Mouse (Mus musculus): ENCODE measurements around the gene Fut7. TPM values are rescaled to one million over a fixed set of nuclear protein-coding genes. Genes with fewer than 3 reads are reported as not detected.
"Not testable (repeated sequence)": the region's sequence is repeated elsewhere in the genome, so short reads cannot be mapped to it uniquely, and the experiment has no call there.

The Fut7 gene
- polyA plus RNA-seq, 1 experiment from 2014 or later, result 0.09 TPM

DNA sequence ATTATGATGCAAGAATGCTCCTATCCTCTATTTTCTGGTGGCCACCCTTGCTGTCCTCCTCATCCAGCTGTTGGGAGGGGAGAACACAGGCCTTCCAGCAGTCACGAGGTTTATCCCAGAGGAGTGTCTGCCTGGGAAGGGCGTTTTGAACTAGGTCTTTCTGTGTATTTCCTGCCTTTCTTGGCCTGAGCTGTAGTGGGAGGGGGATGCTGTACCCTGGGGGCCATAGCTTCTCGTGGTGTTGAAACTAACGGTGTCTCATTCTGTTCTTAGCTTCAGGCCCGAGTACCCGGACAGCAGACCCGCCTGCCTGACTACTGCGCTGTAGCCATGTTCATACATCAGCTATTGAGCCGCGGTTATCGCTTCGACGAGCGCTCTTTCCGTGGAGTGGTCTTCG, 22.8 kb upstream of the Fut7 start:
- Histone ChIP-seq H3K4me1 (peaks cover 37% of the 10 kb centered on the region), H3K27ac (no peak overlapping the region), H3K9me3 (no peaks in the 10 kb centered on the region), H3K4me3 (peak overlapping the region; percentile 9; the same call in 1 of the 2 replicates), H3K9ac (no peak overlapping the region), H3K4me2 (replicated peaks) (peak overlapping the region; percentile 51), H3K36me3 (no peaks in the 10 kb centered on the region), H3K27me3 (replicated peaks) (peaks cover 61% of the 10 kb centered on the region)
- ATAC-seq (ENCODE audit: low FRiP score, low read depth), result no peak
- WGBS, result 21% methylated on average over 16 of the region's 16 CpGs

DNA sequence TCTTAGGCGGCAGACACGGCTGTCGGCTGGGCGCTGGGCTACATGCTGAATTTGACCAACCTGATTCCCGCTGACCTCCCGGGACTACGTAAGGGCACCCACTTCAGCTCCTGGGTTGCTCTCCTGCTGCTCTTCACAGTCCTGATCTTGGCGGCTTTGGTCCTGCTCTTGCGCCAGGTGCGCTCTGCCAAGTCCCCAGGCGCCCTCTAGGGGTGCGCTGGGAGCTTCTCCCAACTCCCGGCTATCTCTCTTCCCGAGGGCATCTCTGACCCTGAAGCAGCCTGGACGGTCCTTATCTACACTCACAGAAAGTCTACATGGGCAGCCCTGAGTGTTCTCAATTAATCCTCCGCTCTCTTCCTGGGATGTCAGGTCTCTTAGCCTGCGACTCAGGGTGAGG, 22.3 kb upstream of the Fut7 start:
- no peak overlapping the region for H3K27ac ChIP-seq
- H3K27me3 ChIP-seq (replicated peaks), result peaks cover 57% of the 10 kb centered on the region
- peak overlapping the region; percentile 9; the same call in 1 of the 2 replicates for H3K4me3 ChIP-seq
- H3K36me3 ChIP-seq, result no peaks in the 10 kb centered on the region
- no peak for ATAC-seq (ENCODE audit: low FRiP score, low read depth)
- WGBS, result 2% methylated on average over 17 of the region's 17 CpGs
- peak overlapping the region; percentile 51 for H3K4me2 ChIP-seq (replicated peaks)
- H3K4me1 ChIP-seq, result peaks cover 35% of the 10 kb centered on the region
- H3K9me3 ChIP-seq, result no peaks in the 10 kb centered on the region
- H3K9ac ChIP-seq, result no peak overlapping the region

DNA sequence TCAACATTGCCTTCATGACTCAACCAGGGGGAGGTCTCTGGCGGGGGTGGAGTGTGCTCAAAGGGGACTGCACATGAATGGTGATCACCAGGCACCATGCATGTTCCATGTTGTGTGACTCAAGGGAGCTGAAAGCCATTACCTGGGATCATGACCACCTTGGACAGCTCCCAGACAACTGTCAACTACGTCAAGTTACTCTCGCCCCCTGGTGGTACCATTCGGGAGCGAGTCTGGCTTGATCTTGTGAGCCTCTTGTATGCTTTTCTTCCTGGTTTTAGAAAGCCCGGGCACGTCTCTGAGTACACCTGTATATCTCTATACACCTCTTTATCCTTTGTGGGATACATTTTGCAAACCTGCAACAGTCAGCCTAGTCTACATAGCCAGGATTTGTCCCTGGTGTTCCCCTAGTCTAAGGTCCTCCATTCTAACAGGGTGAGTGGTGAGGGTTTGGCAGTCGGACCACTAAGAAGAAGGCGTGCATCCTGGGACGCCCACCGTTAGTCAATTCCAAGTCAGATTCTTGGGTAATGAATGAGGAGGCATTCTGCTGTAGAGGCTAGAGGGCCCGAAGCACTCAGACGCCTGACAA, 20.6 kb upstream of the Fut7 start:
- peak overlapping the region; percentile 89 for H3K4me3 ChIP-seq
- no peaks in the 10 kb centered on the region for H3K9me3 ChIP-seq
- WGBS, result under 1% methylated on average over 13 of the region's 13 CpGs
- H3K4me2 ChIP-seq (replicated peaks), result peak overlapping the region; percentile 76
- peaks cover 39% of the 10 kb centered on the region for H3K27me3 ChIP-seq (replicated peaks)
- no peak overlapping the region; the same call in 1 of the 2 replicates for H3K27ac ChIP-seq
- peak; percentile 65 for ATAC-seq (ENCODE audit: low FRiP score, low read depth)
- peaks cover 29% of the 10 kb centered on the region for H3K4me1 ChIP-seq
- peaks cover 7% of the 10 kb centered on the region; the same call in 1 of the 2 replicates for H3K36me3 ChIP-seq
- peak overlapping the region; percentile 98 for H3K9ac ChIP-seq

DNA sequence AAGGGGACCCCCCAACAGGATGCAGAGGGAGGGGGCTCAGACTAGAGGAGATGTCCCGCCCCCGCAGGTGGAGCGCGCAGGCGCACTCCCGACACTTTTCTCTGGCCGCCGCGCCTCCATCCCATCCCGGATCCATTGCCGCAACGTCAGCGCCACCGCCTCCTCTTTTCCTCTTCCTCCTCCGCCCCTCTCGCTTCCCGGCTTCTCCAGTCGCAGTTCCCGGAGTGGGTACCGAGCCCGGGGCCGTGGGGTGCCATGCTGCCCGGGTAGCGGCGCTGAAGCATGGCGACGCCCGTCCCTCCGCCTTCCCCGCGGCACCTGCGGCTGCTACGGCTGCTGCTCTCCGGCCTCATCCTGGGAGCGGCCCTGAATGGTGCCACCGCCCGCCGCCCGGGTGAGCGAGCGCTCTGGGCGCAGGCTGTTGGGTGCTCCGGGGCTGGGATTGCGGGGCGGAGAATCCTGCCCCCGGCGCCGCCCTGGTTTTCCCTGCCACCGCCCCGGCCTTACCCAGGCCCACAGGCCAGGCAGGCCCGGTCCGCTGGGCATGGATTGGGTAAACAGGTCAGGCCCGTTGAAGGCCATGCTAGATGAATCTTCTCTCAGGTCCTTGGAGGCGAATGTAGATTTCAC, 20.0 kb upstream of the Fut7 start:
- Histone ChIP-seq H3K9me3 (no peaks in the 10 kb centered on the region), H3K4me2 (replicated peaks) (peak overlapping the region; percentile 76), H3K27ac (peak overlapping the region; percentile 60), H3K36me3 (peaks cover 13% of the 10 kb centered on the region), H3K4me3 (peak overlapping the region; percentile 89), H3K4me1 (peaks cover 29% of the 10 kb centered on the region), H3K27me3 (replicated peaks) (peaks cover 33% of the 10 kb centered on the region), H3K9ac (peak overlapping the region; percentile 98)
- under 1% methylated on average over 54 of the region's 54 CpGs for WGBS
- peak; percentile 77 for ATAC-seq (ENCODE audit: low FRiP score, low read depth)

DNA sequence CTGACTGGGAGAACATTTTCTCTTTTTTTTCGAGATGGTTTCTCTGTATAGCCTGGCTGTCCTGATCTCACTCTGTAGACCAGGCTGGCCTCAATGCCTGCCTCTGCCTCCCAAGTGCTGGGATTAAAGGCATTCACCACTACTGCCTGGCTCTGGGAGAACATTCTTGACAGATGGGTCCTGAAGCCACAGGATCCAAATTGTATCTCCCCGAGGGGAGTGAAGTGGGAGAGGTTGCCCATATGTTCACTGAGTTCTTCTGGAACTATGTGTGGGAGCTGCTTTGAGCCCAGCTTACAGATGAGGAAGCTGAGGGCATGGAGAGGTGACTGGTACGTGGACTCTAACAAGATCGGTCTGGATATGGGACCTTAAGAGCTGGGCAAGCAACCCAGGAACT, 19.1 kb upstream of the Fut7 start:
- WGBS, result 82% methylated on average over 4 of the region's 4 CpGs
- peaks cover 24% of the 10 kb centered on the region for H3K27me3 ChIP-seq (replicated peaks)
- H3K36me3 ChIP-seq, result peaks cover 20% of the 10 kb centered on the region
- peaks cover 29% of the 10 kb centered on the region for H3K4me1 ChIP-seq
- H3K4me2 ChIP-seq (replicated peaks), result peak overlapping the region; percentile 76
- H3K27ac ChIP-seq, result no peak overlapping the region
- H3K9me3 ChIP-seq, result no peaks in the 10 kb centered on the region
- ATAC-seq (ENCODE audit: low FRiP score, low read depth), result no peak
- peak overlapping the region; percentile 89 for H3K4me3 ChIP-seq
- H3K9ac ChIP-seq, result peak overlapping the region; percentile 98

DNA sequence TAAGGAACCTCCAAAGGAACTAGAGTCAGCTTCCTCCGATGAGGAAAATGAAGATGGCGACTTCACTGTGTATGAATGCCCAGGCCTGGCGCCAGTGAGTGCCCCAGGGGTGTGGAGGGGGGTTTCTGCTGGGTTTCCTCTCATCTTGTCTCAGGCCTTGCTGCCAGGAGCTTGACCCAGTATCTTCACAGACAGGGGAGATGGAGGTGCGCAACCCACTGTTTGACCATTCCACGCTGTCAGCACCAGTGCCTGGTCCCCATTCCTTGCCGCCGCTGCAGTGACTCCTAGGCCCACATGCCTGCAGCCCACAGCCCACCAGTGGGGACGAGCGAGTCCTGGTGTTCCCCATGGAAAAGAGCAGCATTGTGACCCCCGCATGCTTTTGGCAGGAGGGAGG, 14.2 kb upstream of the Fut7 start:
- Histone ChIP-seq H3K4me2 (replicated peaks) (no peak overlapping the region), H3K4me1 (peaks cover 14% of the 10 kb centered on the region), H3K27me3 (replicated peaks) (0 out of 2 replicates have a peak, but pooled peaks cover 4% of the 10 kb centered on the region), H3K9me3 (no peaks in the 10 kb centered on the region), H3K27ac (no peak overlapping the region), H3K4me3 (no peak overlapping the region), H3K9ac (no peak overlapping the region), H3K36me3 (peaks cover 34% of the 10 kb centered on the region)
- WGBS, result 88% methylated on average over 10 of the region's 10 CpGs
- no peak for ATAC-seq (ENCODE audit: low FRiP score, low read depth)

DNA sequence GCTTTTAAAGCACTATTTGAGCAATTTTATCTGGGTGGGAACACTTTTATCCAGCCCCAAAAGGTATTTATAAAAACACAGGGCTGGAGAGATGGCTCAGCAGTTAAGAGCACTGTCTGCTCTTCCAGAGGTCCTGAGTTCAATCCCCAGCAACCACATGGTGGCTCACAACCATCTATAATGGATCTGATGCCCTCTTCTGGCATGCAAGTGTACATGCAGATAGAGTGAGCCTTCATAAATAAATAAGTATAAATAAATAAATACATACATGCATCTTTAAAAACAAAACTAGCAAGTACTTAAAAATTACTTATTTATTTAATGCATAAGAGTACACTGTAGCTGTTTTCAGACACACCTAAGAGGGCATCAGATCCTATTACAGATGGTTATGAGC, 9.6 kb upstream of the Fut7 start:
- peaks cover 20% of the 10 kb centered on the region for H3K36me3 ChIP-seq
- not testable (repeated sequence) for H3K9me3 ChIP-seq; H3K27me3 ChIP-seq (replicated peaks); H3K4me1 ChIP-seq; ATAC-seq (ENCODE audit: low FRiP score, low read depth); H3K9ac ChIP-seq; H3K27ac ChIP-seq; H3K4me3 ChIP-seq; H3K4me2 ChIP-seq (replicated peaks)

DNA sequence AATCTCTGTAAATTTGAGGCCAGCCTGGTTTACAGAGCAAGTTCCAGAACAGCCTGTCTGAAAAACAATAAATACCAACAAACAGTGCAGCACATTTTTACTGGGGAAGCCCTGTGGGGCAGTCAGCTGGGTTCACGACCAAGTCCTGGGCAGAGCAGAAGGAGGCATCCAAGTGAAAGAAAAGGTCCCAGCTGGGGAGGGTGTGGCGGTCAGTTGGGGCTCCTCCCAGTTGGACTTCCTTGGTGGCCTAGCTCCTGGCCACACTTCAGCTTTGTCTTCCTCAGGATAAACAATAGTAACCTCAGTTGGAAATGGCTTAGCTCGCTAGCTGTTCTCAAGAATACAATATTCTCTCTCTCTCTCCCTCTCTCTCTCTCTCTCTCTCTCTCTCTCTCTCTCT, 5.6 kb upstream of the Fut7 start:
- Histone ChIP-seq H3K27ac (no peak overlapping the region), H3K9ac (no peak overlapping the region), H3K27me3 (replicated peaks) (no peaks in the 10 kb centered on the region), H3K4me2 (replicated peaks) (no peak overlapping the region), H3K9me3 (no peaks in the 10 kb centered on the region), H3K4me1 (no peaks in the 10 kb centered on the region), H3K4me3 (no peak overlapping the region), H3K36me3 (no peaks in the 10 kb centered on the region; the same call in 1 of the 2 replicates)
- ATAC-seq (ENCODE audit: low FRiP score, low read depth), result no peak
- WGBS, result 25% methylated on average over 3 of the region's 3 CpGs

DNA sequence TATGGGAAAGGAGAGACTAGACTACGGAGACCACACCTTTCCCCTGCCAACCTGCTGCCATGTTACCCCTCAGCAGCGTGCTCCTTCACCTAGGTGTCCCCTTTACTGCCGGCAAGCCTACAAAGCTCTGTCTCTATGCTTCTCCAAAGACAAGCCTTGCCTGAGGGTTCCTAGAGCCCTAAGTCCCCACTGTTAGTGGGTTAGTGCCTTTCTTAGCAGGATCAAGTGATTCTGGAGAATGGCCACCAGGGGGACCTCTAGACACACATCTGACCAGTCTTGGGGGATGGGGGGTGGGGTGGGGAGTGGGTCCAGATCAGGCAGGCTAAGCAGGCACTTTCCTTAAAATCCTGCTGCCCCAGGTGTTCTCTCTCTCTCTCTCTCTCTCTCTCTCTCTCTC, 1.2 kb upstream of the Fut7 start:
- Histone ChIP-seq H3K4me2 (replicated peaks) (no peak overlapping the region), H3K36me3 (no peaks in the 10 kb centered on the region), H3K4me3 (no peak overlapping the region), H3K9ac (no peak overlapping the region), H3K27me3 (replicated peaks) (peaks cover 28% of the 10 kb centered on the region), H3K27ac (no peak overlapping the region), H3K9me3 (no peaks in the 10 kb centered on the region), H3K4me1 (no peaks in the 10 kb centered on the region)
- peak; percentile 18; the same call in 1 of the 2 replicates for ATAC-seq (ENCODE audit: low FRiP score, low read depth)
- 16% methylated on average over 3 of the region's 3 CpGs for WGBS

DNA sequence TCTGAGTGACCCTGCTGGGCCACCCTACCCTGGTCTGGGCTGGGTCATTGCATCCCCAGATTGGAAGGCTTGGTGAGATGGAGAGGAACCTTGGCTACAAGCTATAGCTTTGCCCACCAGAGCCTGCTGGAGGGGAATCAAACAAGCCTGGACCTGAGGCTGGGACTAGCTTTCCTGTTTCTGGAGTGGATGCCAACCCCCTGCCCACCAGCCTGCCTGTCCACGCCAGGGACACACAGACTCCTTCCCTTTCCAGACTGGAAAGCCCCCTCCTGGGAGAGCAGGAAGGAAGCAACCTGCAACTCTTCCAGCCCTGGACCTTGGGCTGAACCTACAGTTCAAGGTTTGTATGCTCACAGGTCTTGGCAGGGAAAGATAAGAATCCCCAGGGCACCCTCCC, 559 bp downstream of the Fut7 start:
- Histone ChIP-seq H3K36me3 (no peaks in the 10 kb centered on the region), H3K4me3 (no peak overlapping the region), H3K4me1 (no peaks in the 10 kb centered on the region), H3K27me3 (replicated peaks) (peaks cover 28% of the 10 kb centered on the region), H3K4me2 (replicated peaks) (no peak overlapping the region), H3K9me3 (no peaks in the 10 kb centered on the region), H3K9ac (no peak overlapping the region), H3K27ac (no peak overlapping the region)
- WGBS, result 85% methylated on average over 1 of the region's 1 CpGs
- ATAC-seq (ENCODE audit: low FRiP score, low read depth), result no peak

DNA sequence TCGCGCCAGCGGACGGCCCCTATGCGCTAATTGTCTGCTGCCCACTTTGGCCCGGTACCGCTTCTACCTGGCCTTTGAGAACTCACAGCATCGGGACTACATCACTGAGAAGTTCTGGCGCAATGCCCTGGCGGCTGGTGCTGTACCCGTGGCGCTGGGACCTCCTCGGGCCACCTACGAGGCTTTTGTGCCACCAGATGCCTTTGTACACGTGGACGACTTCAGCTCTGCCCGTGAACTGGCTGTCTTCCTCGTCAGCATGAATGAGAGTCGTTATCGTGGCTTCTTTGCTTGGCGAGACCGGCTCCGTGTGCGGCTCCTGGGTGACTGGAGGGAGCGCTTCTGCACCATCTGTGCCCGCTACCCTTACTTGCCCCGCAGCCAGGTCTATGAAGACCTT, 2.4 kb downstream of the Fut7 start:
- H3K27me3 ChIP-seq (replicated peaks), result peaks cover 30% of the 10 kb centered on the region
- no peak overlapping the region for H3K27ac ChIP-seq
- WGBS, result 48% methylated on average over 27 of the region's 27 CpGs
- H3K4me2 ChIP-seq (replicated peaks), result no peak overlapping the region
- no peak overlapping the region for H3K9ac ChIP-seq
- ATAC-seq (ENCODE audit: low FRiP score, low read depth), result no peak
- no peaks in the 10 kb centered on the region for H3K9me3 ChIP-seq
- H3K4me3 ChIP-seq, result no peak overlapping the region
- H3K4me1 ChIP-seq, result peaks cover 16% of the 10 kb centered on the region
- no peaks in the 10 kb centered on the region for H3K36me3 ChIP-seq

DNA sequence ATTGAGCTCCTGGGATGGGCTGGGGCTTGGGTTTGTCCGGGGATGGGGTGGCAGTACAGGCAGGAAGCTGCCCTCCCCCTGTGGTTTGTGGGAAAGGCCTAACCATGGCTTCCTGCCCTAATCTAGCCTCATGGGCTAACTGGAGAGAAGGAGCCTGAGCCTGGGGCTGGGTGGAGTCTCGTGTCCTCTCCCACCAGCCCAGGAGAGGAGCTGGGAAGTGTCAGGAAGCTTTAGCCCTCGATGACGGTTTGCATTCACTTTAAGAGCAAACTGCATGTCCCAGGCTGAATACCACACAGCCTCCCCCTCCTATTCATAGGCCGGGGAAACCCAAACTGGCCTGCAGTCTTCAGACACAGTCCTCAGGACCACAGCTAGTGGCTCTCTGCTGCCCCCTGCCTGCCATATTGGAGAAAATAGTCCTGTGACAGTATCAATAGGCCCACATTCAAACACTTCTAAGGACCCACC, 3.7 kb downstream of the Fut7 start:
- no peak overlapping the region for H3K27ac ChIP-seq
- no peak overlapping the region for H3K4me2 ChIP-seq (replicated peaks)
- H3K27me3 ChIP-seq (replicated peaks), result peaks cover 33% of the 10 kb centered on the region
- no peak overlapping the region; the same call in 1 of the 2 replicates for H3K9ac ChIP-seq
- no peaks in the 10 kb centered on the region for H3K36me3 ChIP-seq
- ATAC-seq (ENCODE audit: low FRiP score, low read depth), result no peak
- H3K4me3 ChIP-seq, result no peak overlapping the region
- 30% methylated on average over 5 of the region's 5 CpGs for WGBS
- no peaks in the 10 kb centered on the region for H3K9me3 ChIP-seq
- H3K4me1 ChIP-seq, result peaks cover 22% of the 10 kb centered on the region

DNA sequence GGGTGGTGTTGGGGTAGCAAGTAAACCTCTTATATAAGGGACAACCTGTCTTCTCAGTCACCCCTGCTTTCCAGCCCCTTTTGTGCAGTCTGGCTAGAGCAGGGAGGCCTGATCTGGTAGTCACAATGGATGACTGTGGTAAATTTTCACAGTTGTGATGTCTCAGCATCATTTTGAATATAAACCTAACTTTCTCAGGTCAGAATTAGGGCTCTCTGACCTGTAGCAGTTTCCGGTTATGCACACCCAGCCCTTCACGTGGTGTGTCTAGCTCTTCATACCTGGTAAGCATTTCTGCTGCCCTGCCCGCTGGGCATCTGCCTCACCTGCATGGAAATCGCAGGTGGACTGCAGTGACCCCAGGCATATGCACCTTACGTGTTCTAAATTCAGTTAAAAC, 4.2 kb downstream of the Fut7 start:
- 88% methylated on average over 5 of the region's 5 CpGs for WGBS
- H3K36me3 ChIP-seq, result peaks cover 3% of the 10 kb centered on the region; the same call in 1 of the 2 replicates
- peaks cover 33% of the 10 kb centered on the region for H3K27me3 ChIP-seq (replicated peaks)

More for the DNA sequence above, 4.2 kb downstream of the Fut7 start:
- ATAC-seq (ENCODE audit: low FRiP score, low read depth), result no peak
- no peaks in the 10 kb centered on the region for H3K9me3 ChIP-seq
- peaks cover 22% of the 10 kb centered on the region for H3K4me1 ChIP-seq
- no peak overlapping the region for H3K4me3 ChIP-seq
- no peak overlapping the region for H3K4me2 ChIP-seq (replicated peaks)
- no peak overlapping the region for H3K27ac ChIP-seq
- no peak overlapping the region for H3K9ac ChIP-seq

Measured in neural tube, embryonic 12.5 days (tissue).